Mouse (Mus musculus) heart, embryonic 11.5 days (tissue): ENCODE measurements at regions not wholly inside any gene's neighbourhood (a gene's known extent, or its start where the extent isn't known, plus 50 kb on each side); places are given as distances from the start of the nearest gene placed in this dataset.

Experiments
- ATAC-seq: fragments of 200-750 bp; cut with Nextera tagmentation; replicated peaks from 2 replicates; pipeline ENCODE4 v1.8.0; 2017; ENCODE audit warnings: moderate library complexity; ENCODE audit not compliant: insufficient number of reproducible peaks, low FRiP score, low TSS enrichment
- H3K27ac ChIP-seq: fragments of 300-500 bp; sonication (generic); 2 replicates; pipeline ENCODE4 v1.5.1; 2014; ENCODE audit warnings: mild to moderate bottlenecking, low read depth, low read length
- H3K27me3 ChIP-seq: fragments of 300-500 bp; sonication (generic); 2 replicates; pipeline ENCODE4 v1.6.1; 2014; ENCODE audit warnings: mild to moderate bottlenecking, low read length, mixed read lengths; ENCODE audit not compliant: control insufficient read depth, insufficient read depth
- H3K36me3 ChIP-seq: fragments of 300-500 bp; sonication (generic); 2 replicates; pipeline ENCODE4 v1.6.1; 2014; ENCODE audit warnings: mild to moderate bottlenecking, low read length, moderate library complexity, mixed read lengths; ENCODE audit not compliant: control insufficient read depth, insufficient read depth
- H3K4me1 ChIP-seq: fragments of 300-500 bp; sonication (generic); 2 replicates; pipeline ENCODE4 v1.6.1; 2014; ENCODE audit warnings: low read length; ENCODE audit not compliant: control insufficient read depth, insufficient read depth
- H3K4me2 ChIP-seq: fragments of 300-500 bp; sonication (generic); 2 replicates; pipeline ENCODE4 v1.6.1; 2014; ENCODE audit warnings: mild to moderate bottlenecking, moderate library complexity
- H3K4me3 ChIP-seq: fragments of 300-500 bp; sonication (generic); 2 replicates; pipeline ENCODE4 v1.5.1; 2014; ENCODE audit warnings: low read depth, low read length
- H3K9ac ChIP-seq: fragments of 300-500 bp; sonication (generic); 2 replicates; pipeline ENCODE4 v1.6.1; 2014; ENCODE audit warnings: mild to moderate bottlenecking, low read depth, low read length, moderate library complexity
- H3K9me3 ChIP-seq: fragments of 300-500 bp; sonication (generic); replicated peaks from 2 replicates; pipeline ENCODE4 v1.6.1; 2016; ENCODE audit warnings: low read length; ENCODE audit not compliant: control insufficient read depth
- WGBS: fragments of 180-500 bp; shearing (Covaris S2); extraction: QIAGEN DNeasy Blood & Tissue Kit; methylation state at CpG from one replicate; pipeline ENCODE4 v1.1.7; 2014; ENCODE audit not compliant: insufficient replicate concordance; 5-methylcytosine and 5-hydroxymethylcytosine counted together

- no peak for ATAC-seq
- Histone ChIP-seq H3K27ac (no peak overlapping the region), H3K9ac (no peak overlapping the region), H3K9me3 (no peaks in the 10 kb centered on the region), H3K4me3 (no peak overlapping the region), H3K4me1 (no peaks in the 10 kb centered on the region), H3K4me2 (no peak overlapping the region), H3K36me3 (no peaks in the 10 kb centered on the region), H3K27me3 (no peaks in the 10 kb centered on the region)
- WGBS, result 82% methylated on average over 2 of the region's 2 CpGs
Measured at GRCm38 (mm10) chr3:61092031-61092430, 89.4 kb downstream of the P2ry1 start.

- Histone ChIP-seq H3K9ac (no peak overlapping the region), H3K27ac (no peak overlapping the region), H3K4me3 (no peak overlapping the region), H3K9me3 (no peaks in the 10 kb centered on the region), H3K27me3 (no peaks in the 10 kb centered on the region), H3K4me1 (no peaks in the 10 kb centered on the region), H3K4me2 (no peak overlapping the region), H3K36me3 (no peaks in the 10 kb centered on the region)
- no peak for ATAC-seq
Measured at GRCm38 (mm10) chr3:61116364-61116763, 113.8 kb downstream of the P2ry1 start.

- 54% methylated on average over 1 of the region's 1 CpGs for WGBS
- H3K9me3 ChIP-seq, result no peaks in the 10 kb centered on the region
- no peak overlapping the region for H3K9ac ChIP-seq
- no peak overlapping the region for H3K4me2 ChIP-seq
- H3K27me3 ChIP-seq, result no peaks in the 10 kb centered on the region
- H3K27ac ChIP-seq, result no peak overlapping the region
- H3K4me3 ChIP-seq, result no peak overlapping the region
- ATAC-seq, result no peak
- H3K4me1 ChIP-seq, result no peaks in the 10 kb centered on the region
- no peaks in the 10 kb centered on the region for H3K36me3 ChIP-seq
Measured at GRCm38 (mm10) chr3:61133096-61133495, 130.5 kb downstream of the P2ry1 start.

GRCm38 (mm10) chr3:61154087-61154486 is 151.5 kb downstream of the P2ry1 start:
- no peaks in the 10 kb centered on the region for H3K36me3 ChIP-seq
- H3K27me3 ChIP-seq, result no peaks in the 10 kb centered on the region
- no peaks in the 10 kb centered on the region for H3K4me1 ChIP-seq
- H3K9me3 ChIP-seq, result no peaks in the 10 kb centered on the region
- no peak overlapping the region for H3K27ac ChIP-seq
- WGBS, result 64% methylated on average over 2 of the region's 2 CpGs
- H3K9ac ChIP-seq, result no peak overlapping the region
- no peak overlapping the region for H3K4me2 ChIP-seq
- ATAC-seq, result no peak
- H3K4me3 ChIP-seq, result no peak overlapping the region

- H3K9me3 ChIP-seq, result no peaks in the 10 kb centered on the region
- H3K9ac ChIP-seq, result no peak overlapping the region
- ATAC-seq, result peak; percentile 31; the same call in 1 of the 2 replicates
- H3K27ac ChIP-seq, result no peak overlapping the region
- H3K4me2 ChIP-seq, result no peak overlapping the region
- no peaks in the 10 kb centered on the region for H3K27me3 ChIP-seq
- H3K36me3 ChIP-seq, result no peaks in the 10 kb centered on the region
- no peaks in the 10 kb centered on the region for H3K4me1 ChIP-seq
- WGBS, result 60% methylated on average over 4 of the region's 4 CpGs
- no peak overlapping the region for H3K4me3 ChIP-seq
Measured at GRCm38 (mm10) chr3:61159811-61160210, 157.2 kb downstream of the P2ry1 start.

- no peaks in the 10 kb centered on the region for H3K4me1 ChIP-seq
- H3K36me3 ChIP-seq, result no peaks in the 10 kb centered on the region
- H3K27ac ChIP-seq, result no peak overlapping the region
- H3K4me3 ChIP-seq, result no peak overlapping the region
- no peak overlapping the region for H3K4me2 ChIP-seq
- no peak overlapping the region for H3K9ac ChIP-seq
- no peaks in the 10 kb centered on the region for H3K27me3 ChIP-seq
- ATAC-seq, result no peak
- no peaks in the 10 kb centered on the region for H3K9me3 ChIP-seq
Measured at GRCm38 (mm10) chr3:61161384-61161783, 158.8 kb downstream of the P2ry1 start.

- Histone ChIP-seq H3K4me2 (no peak overlapping the region), H3K9ac (no peak overlapping the region), H3K27ac (no peak overlapping the region), H3K4me1 (no peaks in the 10 kb centered on the region), H3K36me3 (no peaks in the 10 kb centered on the region), H3K27me3 (no peaks in the 10 kb centered on the region), H3K4me3 (no peak overlapping the region), H3K9me3 (no peaks in the 10 kb centered on the region)
- ATAC-seq, result no peak
- 26% methylated on average over 1 of the region's 1 CpGs for WGBS
Measured at GRCm38 (mm10) chr3:61185789-61186188, 175.6 kb upstream of the Rap2b start.

GRCm38 (mm10) chr3:61188662-61189061 is 172.8 kb upstream of the Rap2b start:
- Histone ChIP-seq H3K4me1 (no peaks in the 10 kb centered on the region), H3K4me3 (no peak overlapping the region), H3K9me3 (no peaks in the 10 kb centered on the region), H3K4me2 (no peak overlapping the region), H3K36me3 (no peaks in the 10 kb centered on the region), H3K9ac (no peak overlapping the region), H3K27ac (no peak overlapping the region), H3K27me3 (no peaks in the 10 kb centered on the region)
- ATAC-seq, result no peak

GRCm38 (mm10) chr3:61216562-61216961 is 144.9 kb upstream of the Rap2b start:
- no peaks in the 10 kb centered on the region for H3K9me3 ChIP-seq
- no peaks in the 10 kb centered on the region for H3K4me1 ChIP-seq
- no peaks in the 10 kb centered on the region for H3K27me3 ChIP-seq
- no peak overlapping the region for H3K9ac ChIP-seq
- H3K36me3 ChIP-seq, result no peaks in the 10 kb centered on the region
- no peak for ATAC-seq
- H3K4me3 ChIP-seq, result no peak overlapping the region
- no peak overlapping the region for H3K4me2 ChIP-seq
- WGBS, result 33% methylated on average over 4 of the region's 4 CpGs
- no peak overlapping the region for H3K27ac ChIP-seq
